Mouse (Mus musculus) liver, embryonic 11.5 days (tissue): ENCODE results near the gene Cacng1. TPM values are rescaled to one million over a fixed set of nuclear protein-coding genes. Genes with fewer than 3 reads are reported as not detected.

Experiments used
- ATAC-seq: fragments of 200-750 bp; cut with Nextera tagmentation; replicated peaks from 2 replicates; pipeline ENCODE4 v1.8.0; 2017; ENCODE audit warnings: moderate number of reproducible peaks, mild to moderate bottlenecking, moderate TSS enrichment, moderate library complexity; ENCODE audit not compliant: low FRiP score
- DNase-seq: peaks from one replicate; pipeline ENCODE4 v3.0.0-alpha.2; 2017; ENCODE audit warnings: low spot score
- H3K27ac ChIP-seq: fragments of 300-500 bp; sonication (generic); 2 replicates; pipeline ENCODE4 v1.5.1; 2014; ENCODE audit warnings: mild to moderate bottlenecking, low read depth, low read length, control low read depth
- H3K27me3 ChIP-seq: fragments of 300-500 bp; sonication (generic); replicated peaks from 2 replicates; pipeline ENCODE4 v1.6.1; 2014; ENCODE audit warnings: low read length, mixed read lengths; ENCODE audit not compliant: control insufficient read depth, insufficient read depth
- H3K36me3 ChIP-seq: fragments of 300-500 bp; sonication (generic); 2 replicates; pipeline ENCODE4 v1.6.1; 2014; ENCODE audit warnings: mild to moderate bottlenecking, low read length, moderate library complexity, mixed read lengths; ENCODE audit not compliant: control insufficient read depth, insufficient read depth
- H3K4me1 ChIP-seq: fragments of 300-500 bp; sonication (generic); replicated peaks from 2 replicates; pipeline ENCODE4 v1.6.1; 2014; ENCODE audit warnings: low read length, mixed read lengths; ENCODE audit not compliant: control insufficient read depth, insufficient read depth
- H3K4me2 ChIP-seq: fragments of 300-500 bp; sonication (generic); 2 replicates; pipeline ENCODE4 v1.6.1; 2014; ENCODE audit warnings: mild to moderate bottlenecking, control low read depth, moderate library complexity
- H3K4me3 ChIP-seq: fragments of 300-500 bp; sonication (generic); 2 replicates; pipeline ENCODE4 v1.5.1; 2014; ENCODE audit warnings: low read depth, low read length, control low read depth
- H3K9ac ChIP-seq: fragments of 300-500 bp; sonication (generic); 2 replicates; pipeline ENCODE4 v1.6.1; 2014; ENCODE audit warnings: low read depth, low read length, control low read depth
- H3K9me3 ChIP-seq: fragments of 300-500 bp; sonication (generic); 2 replicates; pipeline ENCODE4 v1.6.1; 2016; ENCODE audit warnings: low read length, inconsistent platforms, mixed read lengths; ENCODE audit not compliant: control insufficient read depth
- WGBS: fragments of 180-500 bp; shearing (Covaris S2); extraction: QIAGEN DNeasy Blood & Tissue Kit; methylation state at CpG from one replicate; pipeline ENCODE4 v1.1.7; 2014; 5-methylcytosine and 5-hydroxymethylcytosine counted together
- polyA plus RNA-seq: library from polyadenylated mRNA; unstranded; fragments of >200 nt; fragmentation: Nextera tagmentation; extraction: Ambion mirVana; gene quantifications from 2 replicates; pipeline ENCODE4 v1.2.1, GENCODE M21; 2014

Cacng1 gene
- polyA plus RNA-seq, 1 experiment from 2014 or later, result not detected

DNA sequence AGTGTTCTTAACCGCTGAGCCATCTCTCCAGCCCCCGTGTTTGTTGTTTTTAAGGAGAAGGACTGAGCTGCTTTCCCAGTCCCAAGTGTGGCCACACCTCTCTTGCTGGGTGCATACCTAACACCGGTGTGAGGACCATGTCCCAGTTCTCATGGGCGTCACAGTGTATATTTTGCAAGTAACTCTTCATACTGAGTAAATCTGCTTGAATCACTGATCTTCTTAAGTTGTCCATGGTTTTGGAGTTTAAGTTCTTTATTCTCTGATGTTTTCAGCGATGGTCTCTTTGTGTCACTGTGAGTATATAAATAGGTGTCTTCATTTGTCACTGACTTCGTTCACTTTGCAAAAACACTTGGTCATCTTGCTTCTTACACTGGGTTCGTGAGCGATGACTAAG, 41.7 kb downstream of the Cacng1 start:
- H3K36me3 ChIP-seq, result peaks cover 27% of the 10 kb centered on the region
- 88% methylated on average over 8 of the region's 8 CpGs for WGBS
- H3K9me3 ChIP-seq, result no peaks in the 10 kb centered on the region
- no peaks in the 10 kb centered on the region for H3K4me1 ChIP-seq
- no peaks in the 10 kb centered on the region for H3K27me3 ChIP-seq
- H3K27ac ChIP-seq, result no peak overlapping the region
- DNase-seq (no peak), ATAC-seq (no peak)
- no peak overlapping the region for H3K9ac ChIP-seq
- H3K4me2 ChIP-seq, result no peak overlapping the region
- H3K4me3 ChIP-seq, result no peak overlapping the region

DNA sequence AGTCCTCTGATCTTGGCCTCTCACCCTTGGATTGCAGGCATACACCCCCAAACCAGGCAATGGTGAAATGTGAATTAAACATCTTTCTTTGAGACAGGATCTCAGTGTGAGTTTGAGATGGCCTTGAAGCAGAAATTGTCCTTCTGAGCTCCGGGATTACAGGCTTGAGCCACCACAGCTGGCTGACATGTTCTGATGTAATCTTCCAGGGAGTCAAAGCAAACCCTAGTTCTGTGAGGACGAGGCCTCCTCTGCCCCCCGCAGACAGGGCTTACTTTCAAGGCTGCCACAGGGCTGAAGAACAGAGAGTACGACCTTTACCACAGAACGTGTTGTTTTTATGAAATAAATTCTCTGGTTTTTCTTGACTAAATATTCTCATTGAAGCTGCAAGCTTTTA, 42.3 kb downstream of the Cacng1 start:
- no peaks in the 10 kb centered on the region for H3K4me1 ChIP-seq
- no peak overlapping the region for H3K4me3 ChIP-seq
- H3K9ac ChIP-seq, result no peak overlapping the region
- no peaks in the 10 kb centered on the region for H3K9me3 ChIP-seq
- peaks cover 30% of the 10 kb centered on the region for H3K36me3 ChIP-seq
- H3K27ac ChIP-seq, result no peak overlapping the region
- WGBS, result 83% methylated on average over 5 of the region's 5 CpGs
- ATAC-seq, result no peak
- H3K27me3 ChIP-seq, result no peaks in the 10 kb centered on the region
- DNase-seq, result no peak
- H3K4me2 ChIP-seq, result no peak overlapping the region

DNA sequence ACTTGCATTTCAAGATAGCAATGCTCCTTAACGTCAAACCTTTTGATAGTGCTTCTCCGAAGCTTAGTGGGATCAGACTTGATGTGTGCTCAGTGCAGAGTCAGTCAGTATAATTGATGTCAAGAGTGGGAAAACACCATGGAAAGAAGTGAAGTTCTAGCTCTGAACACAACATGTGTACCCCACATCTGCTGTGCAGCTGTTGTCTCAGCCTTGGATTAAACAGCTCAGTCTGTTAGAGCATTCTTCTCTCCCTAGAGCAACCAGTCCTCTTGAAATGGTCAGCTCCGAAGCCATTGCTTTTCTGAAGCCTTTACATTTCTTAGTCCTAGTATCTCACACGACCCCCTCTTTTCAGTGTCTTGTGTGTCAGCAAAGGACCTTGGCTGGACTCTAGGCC, 47.3 kb downstream of the Cacng1 start:
- DNase-seq, result no peak
- Histone ChIP-seq H3K4me2 (no peak overlapping the region), H3K9ac (no peak overlapping the region), H3K27me3 (no peaks in the 10 kb centered on the region), H3K4me3 (no peak overlapping the region), H3K4me1 (no peaks in the 10 kb centered on the region), H3K27ac (no peak overlapping the region), H3K9me3 (no peaks in the 10 kb centered on the region), H3K36me3 (peaks cover 30% of the 10 kb centered on the region)
- WGBS, result 85% methylated on average over 4 of the region's 4 CpGs
- no peak for ATAC-seq

DNA sequence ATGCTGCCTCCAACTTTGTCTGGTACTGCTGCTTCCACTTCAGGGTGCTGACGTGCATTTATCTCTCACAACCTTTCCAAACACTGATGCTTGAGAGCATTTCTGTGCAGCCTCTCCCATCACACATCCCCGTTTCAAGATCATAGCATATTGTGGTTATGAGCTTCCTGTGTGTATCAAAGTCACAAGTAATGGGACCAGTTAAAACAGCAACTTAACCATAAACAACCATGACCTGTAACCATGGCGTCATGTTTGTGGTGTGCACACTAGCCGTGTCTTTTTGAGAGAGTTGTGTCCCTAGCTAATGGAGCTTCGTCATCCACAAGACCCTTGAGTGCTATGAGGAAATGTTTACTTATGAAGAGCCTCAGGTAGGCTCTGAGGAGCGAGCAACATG, 48.1 kb downstream of the Cacng1 start:
- no peak overlapping the region for H3K4me2 ChIP-seq
- H3K27me3 ChIP-seq, result no peaks in the 10 kb centered on the region
- WGBS, result 91% methylated on average over 6 of the region's 6 CpGs
- no peak overlapping the region for H3K9ac ChIP-seq
- H3K4me1 ChIP-seq, result no peaks in the 10 kb centered on the region
- ATAC-seq, result no peak
- H3K36me3 ChIP-seq, result peaks cover 33% of the 10 kb centered on the region
- H3K9me3 ChIP-seq, result no peaks in the 10 kb centered on the region
- no peak overlapping the region for H3K27ac ChIP-seq
- no peak overlapping the region for H3K4me3 ChIP-seq
- no peak for DNase-seq

DNA sequence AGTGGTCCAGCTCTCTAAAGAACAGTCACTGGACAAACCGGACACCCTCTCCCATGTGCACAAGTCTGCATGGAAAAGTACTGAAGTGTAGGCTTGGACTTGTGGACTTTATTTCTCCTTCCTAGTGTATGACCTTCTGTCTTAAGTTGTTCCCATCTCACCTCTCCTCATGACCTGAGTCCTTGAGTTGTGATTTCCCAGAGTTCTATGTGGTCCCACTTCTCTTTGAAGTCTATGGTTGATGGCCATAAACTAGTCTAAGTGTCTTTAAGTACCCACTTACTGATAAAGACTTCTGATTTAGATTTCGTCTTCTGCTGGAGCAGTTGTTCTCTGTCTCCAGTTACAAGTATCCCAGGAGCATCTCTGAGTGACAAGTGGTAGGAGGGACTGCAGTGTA, 48.8 kb downstream of the Cacng1 start:
- ATAC-seq (no peak), DNase-seq (no peak)
- 76% methylated on average over 2 of the region's 2 CpGs for WGBS
- Histone ChIP-seq H3K9ac (no peak overlapping the region), H3K9me3 (no peaks in the 10 kb centered on the region), H3K27me3 (no peaks in the 10 kb centered on the region), H3K27ac (no peak overlapping the region), H3K4me2 (no peak overlapping the region), H3K4me1 (no peaks in the 10 kb centered on the region), H3K36me3 (peaks cover 34% of the 10 kb centered on the region), H3K4me3 (no peak overlapping the region)

DNA sequence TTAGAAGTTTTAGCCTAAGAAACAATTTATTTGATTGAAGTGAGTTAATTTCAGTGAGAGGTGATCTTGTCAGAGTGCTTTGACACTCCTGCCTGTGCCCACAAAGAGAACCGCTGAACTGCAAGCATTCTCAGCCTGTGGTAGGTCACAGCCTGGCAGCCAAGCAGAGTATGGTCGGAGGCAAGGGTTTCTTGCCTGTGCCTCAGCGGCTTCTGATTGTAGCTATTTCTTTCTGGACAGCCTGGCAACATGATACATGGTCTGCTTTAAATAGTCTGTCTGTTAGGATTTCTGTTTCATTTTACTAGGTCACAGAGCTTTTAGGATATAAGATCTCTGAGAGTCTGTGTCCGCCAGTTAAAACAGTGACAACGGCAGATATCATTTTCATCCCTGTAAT, 53.7 kb downstream of the Cacng1 start:
- Histone ChIP-seq H3K4me1 (no peaks in the 10 kb centered on the region), H3K4me2 (no peak overlapping the region), H3K9ac (no peak overlapping the region), H3K9me3 (no peaks in the 10 kb centered on the region), H3K27me3 (no peaks in the 10 kb centered on the region), H3K4me3 (no peak overlapping the region), H3K27ac (no peak overlapping the region), H3K36me3 (peaks cover 21% of the 10 kb centered on the region; the same call in 1 of the 2 replicates)
- no peak for ATAC-seq
- DNase-seq, result no peak
- 91% methylated on average over 5 of the region's 5 CpGs for WGBS

DNA sequence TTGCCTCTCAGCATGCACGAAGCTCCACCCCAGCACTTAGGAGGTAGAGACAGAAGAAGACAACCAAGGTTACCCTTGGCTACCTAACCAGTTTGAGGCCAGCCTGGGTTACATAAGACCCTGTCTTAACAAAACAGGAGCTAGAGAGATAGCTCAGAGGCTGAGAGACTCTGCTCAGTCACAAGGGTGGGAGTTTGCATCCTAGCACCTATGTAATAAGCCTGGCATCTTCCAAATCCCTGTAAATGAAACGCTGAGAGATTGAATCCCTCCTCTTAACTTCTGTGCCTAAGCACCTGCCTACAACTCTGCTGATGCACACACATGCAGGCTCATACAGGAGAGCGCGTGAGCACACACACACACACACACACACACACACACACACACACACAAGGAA, 55.9 kb downstream of the Cacng1 start:
- H3K36me3 ChIP-seq, result peaks cover 26% of the 10 kb centered on the region; the same call in 1 of the 2 replicates
- H3K9me3 ChIP-seq, result no peaks in the 10 kb centered on the region
- no peak overlapping the region for H3K27ac ChIP-seq

DNA sequence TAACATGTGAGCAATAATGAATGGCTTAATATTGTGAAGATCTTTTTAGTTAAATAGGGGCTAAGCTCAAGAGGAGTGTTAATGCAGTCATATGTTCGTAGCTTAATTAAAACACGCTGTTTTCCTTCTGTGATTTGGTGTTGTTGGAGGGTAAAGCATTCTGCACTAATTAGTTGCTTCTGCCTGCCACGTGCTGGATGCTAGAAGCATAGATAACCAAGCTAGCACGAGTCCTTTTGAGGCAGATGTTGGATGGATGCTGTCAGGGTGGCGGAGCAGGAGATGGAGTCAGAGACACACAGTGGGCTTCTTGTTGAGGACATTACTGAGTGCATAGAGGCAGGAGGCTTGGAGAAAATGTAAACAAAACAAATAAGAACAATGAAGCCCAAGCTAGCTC, 59.2 kb downstream of the Cacng1 start:
- H3K27me3 ChIP-seq, result no peaks in the 10 kb centered on the region
- no peaks in the 10 kb centered on the region for H3K9me3 ChIP-seq
- no peak overlapping the region for H3K9ac ChIP-seq
- no peak overlapping the region for H3K4me3 ChIP-seq
- H3K4me1 ChIP-seq, result no peaks in the 10 kb centered on the region
- peaks cover 16% of the 10 kb centered on the region for H3K36me3 ChIP-seq
- DNase-seq (no peak), ATAC-seq (no peak)
- no peak overlapping the region for H3K4me2 ChIP-seq
- 80% methylated on average over 5 of the region's 5 CpGs for WGBS
- H3K27ac ChIP-seq, result no peak overlapping the region

More for the DNA sequence above, 55.9 kb downstream of the Cacng1 start:
- H3K27me3 ChIP-seq, result no peaks in the 10 kb centered on the region
- H3K9ac ChIP-seq, result no peak overlapping the region
- no peaks in the 10 kb centered on the region for H3K4me1 ChIP-seq
- no peak for ATAC-seq
- no peak overlapping the region for H3K4me2 ChIP-seq
- 93% methylated on average over 4 of the region's 4 CpGs for WGBS
- DNase-seq, result no peak
- H3K4me3 ChIP-seq, result no peak overlapping the region

DNA sequence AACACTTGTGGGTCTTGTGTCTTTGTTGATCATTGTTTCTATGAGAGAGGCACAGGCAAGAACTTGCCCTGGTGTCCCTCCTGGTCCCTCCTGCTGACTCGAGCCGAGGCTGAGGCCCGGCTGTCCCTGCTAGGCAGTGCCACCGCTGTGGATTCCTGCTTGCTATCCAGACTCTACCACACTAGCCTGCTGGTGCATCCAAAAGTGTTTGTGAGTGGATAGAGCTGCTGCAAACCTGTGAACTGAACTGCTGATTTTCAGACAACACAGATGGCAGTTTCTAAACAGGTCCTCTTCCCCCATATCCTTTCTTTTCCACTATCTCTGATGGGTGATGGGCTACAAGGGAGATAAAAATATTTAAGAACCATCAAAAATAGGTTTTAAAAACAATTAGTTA, 60.8 kb downstream of the Cacng1 start:
- Histone ChIP-seq H3K9me3 (no peaks in the 10 kb centered on the region), H3K27ac (no peak overlapping the region), H3K4me1 (0 out of 2 replicates have a peak, but pooled peaks cover 4% of the 10 kb centered on the region), H3K36me3 (peaks cover 13% of the 10 kb centered on the region), H3K27me3 (no peaks in the 10 kb centered on the region), H3K9ac (no peak overlapping the region), H3K4me3 (no peak overlapping the region), H3K4me2 (no peak overlapping the region)
- WGBS, result 89% methylated on average over 4 of the region's 4 CpGs
- DNase-seq (no peak), ATAC-seq (no peak)
